Mouse (Mus musculus): ENCODE results near the gene Slc9a9.

- no peak for TF ChIP-seq CTCF (IDR thresholded peaks at IDR 0.05; ENCODE audit: control insufficient read depth, insufficient read depth, low read length)
- TF ChIP-seq POLR2A (IDR thresholded peaks at IDR 0.05; ENCODE audit: borderline replicate concordance, control insufficient read depth, low read depth, low read length), result no peak
Observed at GRCm38 (mm10) chr9:94691311-94692087, 21.8 kb downstream of the Slc9a9 start.

Data from bone marrow, adult 2 months (tissue).